Mouse (Mus musculus) embryonic facial prominence, embryonic 15.5 days (tissue): ENCODE data around the gene Rtkn. TPM values are rescaled to one million over a fixed set of nuclear protein-coding genes. Genes with fewer than 3 reads are reported as not detected.

Source experiments
- ATAC-seq: fragments of 200-750 bp; cut with Nextera tagmentation; 2 replicates; pipeline ENCODE4 v1.8.0; 2017; ENCODE audit warnings: low read depth, moderate TSS enrichment; ENCODE audit not compliant: insufficient number of reproducible peaks, low FRiP score, low TSS enrichment
- H3K27ac ChIP-seq: fragments of 300-500 bp; sonication (generic); replicated peaks from 2 replicates; pipeline ENCODE4 v1.5.1; 2015; ENCODE audit warnings: mild to moderate bottlenecking, inconsistent platforms
- H3K27me3 ChIP-seq: fragments of 300-500 bp; sonication (generic); 2 replicates; pipeline ENCODE4 v1.6.1; 2015; ENCODE audit warnings: inconsistent platforms
- H3K36me3 ChIP-seq: fragments of 300-500 bp; sonication (generic); 2 replicates; pipeline ENCODE4 v1.6.1; 2015; ENCODE audit warnings: mild to moderate bottlenecking, inconsistent platforms
- H3K4me1 ChIP-seq: fragments of 300-500 bp; sonication (generic); 2 replicates; pipeline ENCODE4 v1.6.1; 2015; ENCODE audit warnings: inconsistent platforms
- H3K4me2 ChIP-seq: fragments of 300-500 bp; sonication (generic); replicated peaks from 2 replicates; pipeline ENCODE4 v1.6.1; 2015; ENCODE audit warnings: mild to moderate bottlenecking, inconsistent platforms
- H3K4me3 ChIP-seq: fragments of 300-500 bp; sonication (generic); replicated peaks from 2 replicates; pipeline ENCODE4 v1.5.1; 2015; ENCODE audit warnings: mild to moderate bottlenecking, inconsistent platforms
- H3K9ac ChIP-seq: fragments of 300-500 bp; sonication (generic); 2 replicates; pipeline ENCODE4 v1.6.1; 2015; ENCODE audit warnings: inconsistent platforms
- H3K9me3 ChIP-seq: fragments of 300-500 bp; sonication (generic); replicated peaks from 2 replicates; pipeline ENCODE4 v1.6.1; 2016; ENCODE audit warnings: inconsistent platforms
- WGBS: fragments of 180-500 bp; shearing (Covaris S2); methylation state at CpG from one replicate; pipeline ENCODE4 v1.1.7; 2015; 5-methylcytosine and 5-hydroxymethylcytosine counted together
- polyA plus RNA-seq: library from polyadenylated mRNA; unstranded; fragments of >200 nt; fragmentation: Nextera tagmentation; extraction: Ambion mirVana; gene quantifications from 2 replicates; pipeline ENCODE4 v1.2.1, GENCODE M21; 2015

Rtkn gene
- polyA plus RNA-seq, 1 experiment from 2014 or later = 62.8 TPM

DNA sequence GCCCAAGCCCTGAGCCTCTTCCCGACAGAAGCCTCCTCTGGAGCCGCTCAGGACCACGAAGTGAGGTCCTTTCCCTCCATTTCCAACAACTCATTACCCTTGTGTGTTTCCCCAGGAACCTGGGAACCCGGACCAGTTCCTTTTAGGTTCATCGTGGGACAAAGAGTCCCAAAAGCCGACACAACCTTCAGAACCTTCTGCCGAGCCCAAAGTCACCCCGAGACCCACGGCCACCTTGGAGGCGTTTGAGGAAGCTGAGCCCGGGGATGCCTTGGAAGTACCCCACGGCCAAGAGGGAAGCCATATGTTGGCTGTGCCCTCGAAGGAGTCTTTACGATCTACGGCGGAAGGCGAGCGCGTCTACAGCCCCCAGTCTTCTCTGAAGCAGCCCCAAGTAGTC lies 26.2 kb downstream of the Rtkn start:
- H3K4me3 ChIP-seq = peak overlapping the region; percentile 39
- H3K4me2 ChIP-seq = peak overlapping the region; percentile 78
- WGBS = 10% methylated on average over 19 of the region's 19 CpGs
- ATAC-seq = no peak
- H3K9me3 ChIP-seq = no peaks in the 10 kb centered on the region
- H3K36me3 ChIP-seq = no peaks in the 10 kb centered on the region
- H3K9ac ChIP-seq = peak overlapping the region; percentile 26
- peaks cover 21% of the 10 kb centered on the region for H3K4me1 ChIP-seq
- H3K27me3 ChIP-seq = peaks cover 31% of the 10 kb centered on the region
- H3K27ac ChIP-seq = no peak overlapping the region

DNA sequence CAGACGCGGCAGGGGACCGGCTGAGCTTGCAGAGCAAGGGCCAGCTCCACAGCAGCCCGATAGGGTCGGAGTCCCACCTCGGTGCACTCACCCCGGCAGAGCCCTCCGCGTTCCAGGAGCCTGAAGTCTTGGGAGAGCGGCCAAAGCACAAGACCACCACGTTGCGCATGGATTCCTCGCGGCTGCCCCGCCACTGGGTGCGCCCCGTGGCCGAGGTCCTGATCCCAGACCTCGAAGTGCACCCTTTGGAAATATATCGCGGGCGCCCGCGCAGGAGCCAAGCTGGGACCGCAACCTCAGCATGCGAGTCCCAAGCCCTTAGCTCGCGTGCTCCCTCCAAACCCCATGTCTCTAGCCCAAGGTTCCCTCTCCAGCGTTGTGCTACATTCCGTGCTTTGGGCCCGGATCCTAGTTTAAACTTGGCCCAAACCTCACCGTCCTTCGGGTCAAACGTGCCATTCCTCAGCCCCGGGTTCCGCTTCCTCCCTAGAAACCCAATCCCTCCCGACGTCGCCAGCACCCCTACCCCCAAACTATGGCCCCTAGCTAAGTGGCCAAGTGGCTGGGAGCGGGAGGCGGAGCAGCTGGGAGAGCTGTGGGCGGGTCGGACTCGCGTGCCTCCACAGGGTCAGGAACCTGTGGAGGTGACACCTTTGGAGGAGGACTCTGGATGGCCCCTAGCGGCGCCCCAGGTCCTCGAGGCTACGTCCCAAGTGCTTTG lies 26.8 kb downstream of the Rtkn start:
- no peak for ATAC-seq
- no peaks in the 10 kb centered on the region for H3K9me3 ChIP-seq
- no peak overlapping the region for H3K27ac ChIP-seq
- peaks cover 31% of the 10 kb centered on the region for H3K27me3 ChIP-seq
- H3K4me3 ChIP-seq = peak overlapping the region; percentile 39
- WGBS = under 1% methylated on average over 49 of the region's 49 CpGs
- peaks cover 26% of the 10 kb centered on the region for H3K4me1 ChIP-seq
- no peaks in the 10 kb centered on the region for H3K36me3 ChIP-seq
- peak overlapping the region; percentile 78 for H3K4me2 ChIP-seq
- peak overlapping the region; percentile 26 for H3K9ac ChIP-seq

DNA sequence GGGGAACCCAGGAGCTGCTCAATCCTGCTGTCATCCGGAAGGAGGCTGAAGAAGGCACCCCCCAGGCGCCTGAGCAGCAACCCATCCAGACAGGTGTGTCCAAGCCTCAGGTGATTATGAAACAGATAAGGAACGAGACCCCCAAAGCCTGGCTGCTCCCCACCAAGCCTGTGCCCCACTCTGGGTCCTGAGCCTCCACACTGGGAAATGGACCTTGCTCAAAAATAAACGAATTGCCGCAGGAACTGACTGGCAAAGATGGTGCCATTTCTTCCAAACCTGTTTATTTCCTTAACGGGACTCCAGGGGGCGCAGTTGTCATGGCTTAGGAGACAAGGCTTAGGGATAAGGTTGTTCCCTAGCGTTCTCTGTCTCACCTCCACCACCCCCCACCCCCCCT lies 27.4 kb downstream of the Rtkn start:
- peak overlapping the region; percentile 26; the same call in 1 of the 2 replicates for H3K9ac ChIP-seq
- no peak overlapping the region for H3K27ac ChIP-seq
- 1% methylated on average over 8 of the region's 8 CpGs for WGBS
- H3K4me2 ChIP-seq = peak overlapping the region; percentile 78
- no peaks in the 10 kb centered on the region for H3K36me3 ChIP-seq
- H3K9me3 ChIP-seq = no peaks in the 10 kb centered on the region
- peaks cover 31% of the 10 kb centered on the region for H3K27me3 ChIP-seq
- peaks cover 32% of the 10 kb centered on the region for H3K4me1 ChIP-seq
- no peak for ATAC-seq
- H3K4me3 ChIP-seq = peak overlapping the region; percentile 39

DNA sequence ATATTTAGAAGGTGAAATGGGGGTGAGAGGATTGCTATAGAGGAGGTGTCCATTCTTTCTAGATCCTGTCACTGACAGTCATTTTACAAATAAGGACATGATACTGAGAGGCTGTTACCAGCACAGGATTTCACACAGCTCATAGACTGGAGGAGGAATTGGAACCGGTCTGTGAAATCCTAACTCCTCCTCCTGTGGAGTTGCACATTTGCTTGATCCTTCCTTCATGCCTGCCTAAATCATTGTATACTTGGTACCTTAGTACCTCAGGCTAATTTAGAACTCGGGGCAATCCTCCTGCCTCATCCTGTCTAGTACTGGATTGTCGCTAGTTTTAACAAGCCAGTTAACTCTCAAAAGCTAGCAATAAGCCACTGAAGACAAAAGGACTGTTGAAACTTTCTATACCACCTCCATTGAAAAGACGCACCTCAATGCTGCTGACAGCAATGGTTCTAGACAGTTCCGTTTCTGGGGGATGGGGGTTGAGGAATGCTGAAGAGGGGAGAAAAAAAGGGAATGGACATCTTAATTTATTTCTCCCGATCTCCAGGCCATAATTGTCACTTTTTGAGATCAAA lies 29.9 kb downstream of the Rtkn start:
- no peaks in the 10 kb centered on the region for H3K36me3 ChIP-seq
- 6% methylated on average over 6 of the region's 6 CpGs for WGBS
- H3K4me3 ChIP-seq = peak overlapping the region; percentile 85
- peak overlapping the region; percentile 71 for H3K4me2 ChIP-seq
- peak overlapping the region; percentile 28; the same call in 1 of the 2 replicates for H3K9ac ChIP-seq
- no peaks in the 10 kb centered on the region for H3K9me3 ChIP-seq
- peaks cover 44% of the 10 kb centered on the region for H3K4me1 ChIP-seq
- H3K27ac ChIP-seq = peak overlapping the region; percentile 86
- peaks cover 28% of the 10 kb centered on the region for H3K27me3 ChIP-seq
- ATAC-seq = no peak

DNA sequence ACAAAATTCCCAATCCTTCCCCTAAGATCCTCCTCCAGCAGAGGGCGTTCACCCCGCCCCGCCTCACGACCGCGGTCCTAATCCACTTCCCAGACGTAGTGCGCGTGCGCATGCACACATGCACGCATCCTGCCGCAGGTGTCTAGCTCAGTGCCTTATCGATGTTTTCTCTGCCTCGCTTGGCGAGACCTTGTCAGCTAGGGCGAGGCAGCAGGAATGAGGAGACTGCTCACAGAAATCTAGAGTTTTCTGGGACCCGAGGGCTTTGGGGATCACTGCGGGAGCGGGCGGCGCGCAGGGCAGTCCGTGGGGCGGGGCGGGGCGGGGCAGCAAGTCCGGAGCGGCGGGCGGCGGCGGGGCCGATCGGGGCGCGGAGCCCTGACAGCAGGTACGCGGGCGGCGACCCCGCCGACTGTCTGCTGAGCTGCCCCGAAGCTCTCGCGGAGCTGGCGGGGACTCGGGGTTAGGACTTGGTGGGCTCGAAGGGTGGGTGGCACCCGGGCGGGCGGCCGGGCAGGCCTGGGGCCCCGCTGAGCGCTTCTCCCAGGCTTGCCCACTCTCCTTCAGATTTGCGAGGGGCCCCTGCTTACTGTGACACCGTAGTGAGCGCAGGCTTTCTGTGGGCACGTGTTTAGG lies 30.5 kb downstream of the Rtkn start, which contains the start of gene Dctn1:
Gene Dctn1 (plus strand): TSS at position 314 of the 636 bp plus-strand sequence.
- Histone ChIP-seq H3K4me3 (peak within 1 kb of the TSS; percentile 85), H3K27ac (peak within 1 kb of the TSS; percentile 86), H3K36me3 (no peaks in the 10 kb centered on the region), H3K4me2 (peak within 1 kb of the TSS; percentile 71), H3K27me3 (peaks cover 22% of the 10 kb centered on the region), H3K4me1 (peaks cover 45% of the 10 kb centered on the region), H3K9me3 (no peaks in the 10 kb centered on the region), H3K9ac (peak within 1 kb of the TSS; percentile 67)
- WGBS = under 1% methylated on average over 57 of the region's 58 CpGs
- ATAC-seq = peak; percentile 88

DNA sequence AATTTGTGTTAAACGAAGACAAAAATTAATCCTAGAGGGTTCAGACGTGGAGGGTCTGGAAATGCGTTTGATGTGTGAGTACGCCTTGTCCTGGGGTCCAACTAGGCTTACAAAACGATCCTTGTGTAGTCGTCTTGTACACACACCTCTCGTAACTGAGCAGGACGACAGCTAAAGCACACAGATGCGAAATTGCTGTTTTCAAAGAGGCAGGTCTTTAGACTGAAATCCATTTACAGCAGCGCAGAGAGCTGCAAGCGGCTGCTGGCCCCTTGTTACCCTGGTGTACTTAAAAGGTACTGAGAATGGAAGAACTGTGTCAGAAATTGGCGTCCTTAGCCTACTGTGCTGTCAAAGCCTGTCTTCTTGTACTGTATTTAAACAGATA lies 31.0 kb downstream of the Rtkn start:
- Histone ChIP-seq H3K4me2 (peak overlapping the region; percentile 71), H3K4me3 (peak overlapping the region; percentile 85), H3K4me1 (peaks cover 44% of the 10 kb centered on the region), H3K36me3 (no peaks in the 10 kb centered on the region), H3K27me3 (peaks cover 17% of the 10 kb centered on the region), H3K9ac (peak overlapping the region; percentile 67), H3K9me3 (no peaks in the 10 kb centered on the region), H3K27ac (peak overlapping the region; percentile 86)
- 1% methylated on average over 12 of the region's 12 CpGs for WGBS
- ATAC-seq = no peak

DNA sequence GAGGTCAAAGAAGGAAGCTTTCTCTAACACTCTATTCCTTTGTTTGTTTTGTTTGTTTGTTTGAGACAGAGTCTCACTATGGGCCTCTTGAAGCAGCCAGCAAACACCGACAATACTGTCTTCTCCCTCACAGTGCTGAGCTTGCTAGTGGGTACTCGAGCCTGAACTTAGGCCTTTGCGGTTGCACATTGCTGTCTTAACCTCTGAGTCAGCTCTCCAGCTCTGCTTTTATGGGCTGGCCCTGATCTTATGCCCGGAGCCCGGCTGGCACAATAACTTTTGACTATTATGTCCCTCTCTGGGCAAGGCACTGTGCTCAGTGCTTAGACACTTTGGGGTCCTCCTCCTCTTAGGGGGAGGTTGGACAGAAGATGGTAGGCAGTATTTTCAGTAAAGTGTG lies 34.6 kb downstream of the Rtkn start:
- Histone ChIP-seq H3K4me1 (peaks cover 32% of the 10 kb centered on the region), H3K4me3 (no peak overlapping the region), H3K36me3 (no peaks in the 10 kb centered on the region), H3K27me3 (no peaks in the 10 kb centered on the region), H3K9ac (no peak overlapping the region), H3K4me2 (no peak overlapping the region), H3K27ac (no peak overlapping the region), H3K9me3 (no peaks in the 10 kb centered on the region)
- no peak for ATAC-seq
- WGBS = 84% methylated on average over 5 of the region's 5 CpGs

DNA sequence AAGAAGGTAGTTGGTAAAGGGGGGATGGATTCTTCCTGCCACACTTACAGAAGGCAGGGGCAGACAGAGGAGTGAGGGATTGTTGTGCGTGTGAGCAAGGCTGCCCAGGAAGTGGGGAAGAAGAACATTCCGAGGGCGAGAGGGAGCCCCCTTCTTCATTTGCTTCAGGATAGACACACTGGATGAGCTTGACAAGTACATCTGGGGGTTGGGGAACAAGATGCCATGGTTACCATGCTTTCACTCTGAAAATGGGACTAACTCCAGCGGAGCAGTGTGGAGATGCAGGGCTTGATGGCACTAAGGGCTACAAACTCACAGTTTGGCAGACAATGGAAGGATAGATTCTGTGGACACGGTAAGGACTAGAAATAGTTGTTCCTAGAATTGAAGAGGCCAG lies 35.8 kb downstream of the Rtkn start:
- H3K27ac ChIP-seq = no peak overlapping the region
- peaks cover 32% of the 10 kb centered on the region for H3K4me1 ChIP-seq
- H3K36me3 ChIP-seq = no peaks in the 10 kb centered on the region
- no peak for ATAC-seq
- WGBS = 70% methylated on average over 5 of the region's 5 CpGs
- H3K4me3 ChIP-seq = no peak overlapping the region
- no peak overlapping the region for H3K4me2 ChIP-seq
- no peak overlapping the region for H3K9ac ChIP-seq
- no peaks in the 10 kb centered on the region for H3K27me3 ChIP-seq
- H3K9me3 ChIP-seq = no peaks in the 10 kb centered on the region

DNA sequence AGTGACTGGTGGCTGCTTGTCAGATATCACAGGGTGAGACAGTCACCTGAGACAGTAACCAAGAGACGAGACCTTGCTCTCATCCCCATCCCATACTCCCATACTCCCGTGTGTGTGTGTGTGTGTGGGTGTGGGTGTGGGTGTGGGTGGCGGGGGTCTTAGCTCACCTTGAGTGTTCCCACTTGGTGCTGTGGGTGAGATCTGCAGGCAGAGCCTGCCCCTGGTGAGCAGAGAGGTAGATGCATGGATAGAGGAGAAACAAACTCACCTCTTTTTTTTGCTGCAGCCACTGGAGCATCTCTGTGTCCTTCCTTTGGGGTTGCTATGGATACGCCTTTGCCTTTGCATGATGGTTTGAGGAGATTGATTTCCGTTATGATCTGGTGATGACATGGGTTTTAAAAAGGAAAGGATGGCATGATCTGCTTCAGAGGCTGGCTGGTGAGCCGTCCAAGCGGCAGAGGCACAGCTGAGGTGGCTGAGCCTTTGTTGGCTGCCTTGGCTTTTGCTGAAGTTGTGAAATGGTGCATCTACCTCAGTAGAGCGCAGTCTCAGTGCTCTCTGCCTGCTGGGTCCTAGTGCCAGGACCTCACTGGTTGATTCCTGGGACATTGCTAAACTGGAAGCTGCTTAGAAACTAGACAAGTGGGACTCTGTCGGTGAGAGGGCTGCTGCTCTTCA lies 37.1 kb downstream of the Rtkn start:
- H3K27ac ChIP-seq = no peak overlapping the region
- no peak overlapping the region for H3K9ac ChIP-seq
- H3K4me3 ChIP-seq = no peak overlapping the region
- no peaks in the 10 kb centered on the region for H3K36me3 ChIP-seq
- 69% methylated on average over 9 of the region's 9 CpGs for WGBS
- no peaks in the 10 kb centered on the region for H3K27me3 ChIP-seq
- ATAC-seq = no peak
- no peaks in the 10 kb centered on the region for H3K9me3 ChIP-seq
- no peak overlapping the region for H3K4me2 ChIP-seq
- peaks cover 19% of the 10 kb centered on the region; the same call in 1 of the 2 replicates for H3K4me1 ChIP-seq

DNA sequence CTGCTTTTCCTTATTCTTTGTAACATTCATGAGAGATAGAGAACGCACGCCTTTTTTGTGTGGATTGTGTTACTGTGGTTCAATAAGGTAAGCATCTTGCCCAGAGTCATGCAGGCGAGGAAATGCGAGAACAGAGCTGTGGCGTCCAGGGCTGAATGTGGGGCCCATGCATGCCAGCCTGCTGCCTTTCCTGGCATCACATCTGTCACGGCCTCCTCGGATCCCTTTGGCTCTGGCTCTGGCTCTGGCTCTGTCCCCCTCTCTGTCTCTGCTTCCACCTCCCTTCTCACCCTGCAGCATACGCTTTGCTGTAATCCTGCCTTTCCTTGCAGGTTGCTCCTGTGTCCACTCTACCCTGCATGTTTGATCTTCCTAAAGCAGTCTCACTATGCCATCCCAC lies 40.7 kb downstream of the Rtkn start:
- no peak overlapping the region for H3K9ac ChIP-seq
- 76% methylated on average over 8 of the region's 8 CpGs for WGBS

More for the DNA sequence above, 40.7 kb downstream of the Rtkn start:
- Histone ChIP-seq H3K9me3 (no peaks in the 10 kb centered on the region), H3K36me3 (no peaks in the 10 kb centered on the region), H3K27me3 (no peaks in the 10 kb centered on the region), H3K27ac (no peak overlapping the region), H3K4me2 (no peak overlapping the region), H3K4me3 (no peak overlapping the region), H3K4me1 (peaks cover 14% of the 10 kb centered on the region)
- ATAC-seq = no peak
